Mouse (Mus musculus) heart, adult 2 months (tissue): ENCODE measurements around the gene Kcnj4. TPM values are rescaled to one million over a fixed set of nuclear protein-coding genes. Genes with fewer than 3 reads are reported as not detected.

ENCODE experiments used
- DNase-seq, 2 experiments: peaks; one replicate each; pipeline ENCODE4 v3.0.0; 2021
- H3K27ac ChIP-seq: fragments of 200-600 bp; 2 replicates; pipeline ENCODE4 v1.8.1; 2022
- H3K27me3 ChIP-seq: fragments of 200-500 bp; 2 replicates; pipeline ENCODE4 v1.6.1; 2012; ENCODE audit warnings: mild to moderate bottlenecking, low read length, inconsistent platforms, mixed read lengths; ENCODE audit not compliant: control insufficient read depth, insufficient read depth
- H3K36me3 ChIP-seq: fragments of 200-500 bp; 2 replicates; pipeline ENCODE4 v1.6.1; 2012; ENCODE audit warnings: low read length, inconsistent platforms; ENCODE audit not compliant: control insufficient read depth, insufficient read depth
- H3K4me1 ChIP-seq: fragments of 200-500 bp; 2 replicates; pipeline ENCODE4 v1.6.1; 2011; ENCODE audit warnings: low read length; ENCODE audit not compliant: control insufficient read depth, insufficient read depth
- H3K4me3 ChIP-seq: fragments of 200-600 bp; 2 replicates; pipeline ENCODE4 v1.8.1; 2022
- H3K79me2 ChIP-seq: fragments of 200-500 bp; replicated peaks from 2 replicates; pipeline ENCODE4 v1.6.1; 2012; ENCODE audit warnings: mild to moderate bottlenecking, inconsistent platforms, low read length, moderate library complexity, mixed read lengths; ENCODE audit not compliant: control insufficient read depth, insufficient read depth
- H3K9ac ChIP-seq: fragments of 200-500 bp; 2 replicates; pipeline ENCODE4 v1.6.1; 2012; ENCODE audit warnings: low read depth, mild to moderate bottlenecking, control low read depth, inconsistent platforms, low read length, mixed read lengths
- CTCF ChIP-seq: fragments of 200-600 bp; IDR thresholded peaks from 2 replicates; pipeline ENCODE4 v1.8.1; 2022; ENCODE audit warnings: antibody characterized with exemption, mild to moderate bottlenecking, moderate library complexity
- EP300 ChIP-seq: fragments of 200-500 bp; IDR thresholded peaks from 2 replicates; pipeline ENCODE4 v1.6.1; 2011; ENCODE audit warnings: low read depth, low read length, control low read depth; ENCODE audit not compliant: insufficient read depth
- POLR2A ChIP-seq: fragments of 200-500 bp; IDR thresholded peaks from 2 replicates; pipeline ENCODE4 v1.6.1; 2011; ENCODE audit warnings: mild to moderate bottlenecking, low read depth, low read length, control low read depth; ENCODE audit not compliant: insufficient read depth
- WGBS: fragments of 180-500 bp; shearing (Covaris S2); methylation state at CpG from one replicate; pipeline ENCODE4 v1.1.7; 2018; 5-methylcytosine and 5-hydroxymethylcytosine counted together
- intact Hi-C: fragments of 180-260 bp; cut with DNase I; formaldehyde crosslinking; loops from one replicate; pipeline ENCODE4 v1.15.1; 2025
- polyA plus RNA-seq: library from polyadenylated mRNA; depleted of rRNA; stranded (reverse); fragments of >200 nt; gene quantifications from 2 replicates; pipeline ENCODE4 v1.2.3, GENCODE M21; 2012
- total RNA-seq, 2 experiments: library from RNA; stranded (reverse); gene quantifications; 2 replicates each; pipeline ENCODE4 v1.2.3; 2021

Kcnj4 gene
- total and polyA plus RNA-seq, 3 experiments, result 0.21 to 1.1 (median 0.50) TPM

- intact Hi-C loops, result no loop called here
- H3K4me1 ChIP-seq, result peaks cover 53% of the 10 kb centered on the region
Observed at GRCm38 (mm10) chr15:79439386-79439785, 65.7 kb downstream of the Kcnj4 start.

GRCm38 (mm10) chr15:79438816-79439215, 66.2 kb downstream of the Kcnj4 start:
- WGBS, result 54% methylated on average over 8 of the region's 8 CpGs
- intact Hi-C loops, result no loop called here
- H3K27me3 ChIP-seq, result no peaks in the 10 kb centered on the region
- peak overlapping the region; percentile 67 for H3K27ac ChIP-seq
- DNase-seq, result no peak
- H3K4me1 ChIP-seq, result peaks cover 54% of the 10 kb centered on the region
- H3K4me3 ChIP-seq, result no peak overlapping the region
- H3K9ac ChIP-seq, result peak overlapping the region; percentile 30
- peaks cover 6% of the 10 kb centered on the region for H3K79me2 ChIP-seq
- TF ChIP-seq EP300 (no peak), CTCF (no peak), POLR2A (no peak)
- H3K36me3 ChIP-seq, result peaks cover 30% of the 10 kb centered on the region

More at GRCm38 (mm10) chr15:79439386-79439785, 65.7 kb downstream of the Kcnj4 start:
- DNase-seq, result no peak
- peaks cover 5% of the 10 kb centered on the region for H3K79me2 ChIP-seq
- 56% methylated on average over 4 of the region's 4 CpGs for WGBS
- no peak overlapping the region for H3K4me3 ChIP-seq
- H3K27ac ChIP-seq, result peak overlapping the region; percentile 67; the same call in 1 of the 2 replicates
- H3K27me3 ChIP-seq, result no peaks in the 10 kb centered on the region
- peaks cover 30% of the 10 kb centered on the region for H3K36me3 ChIP-seq
- H3K9ac ChIP-seq, result peak overlapping the region; percentile 28
- no peak for TF ChIP-seq EP300
- TF ChIP-seq POLR2A, result no peak
- no peak for TF ChIP-seq CTCF

- H3K79me2 ChIP-seq, result peaks cover 6% of the 10 kb centered on the region
- whole genome bisulfite sequencing, result 44% methylated on average over 6 of the region's 6 CpGs
- TF ChIP-seq CTCF (no peak), POLR2A (no peak), EP300 (0 out of 2 replicates have a peak, but pooled peaks have one; percentile 5)
- H3K27ac ChIP-seq, result peak overlapping the region; percentile 67
- intact Hi-C loops, result no loop called here
- H3K36me3 ChIP-seq, result peaks cover 30% of the 10 kb centered on the region
- H3K4me1 ChIP-seq, result peaks cover 54% of the 10 kb centered on the region
- no peak overlapping the region for H3K4me3 ChIP-seq
- no peak for DNase-seq
- no peaks in the 10 kb centered on the region for H3K27me3 ChIP-seq
- H3K9ac ChIP-seq, result peak overlapping the region; percentile 30
Observed at GRCm38 (mm10) chr15:79438209-79438810, 66.7 kb downstream of the Kcnj4 start.

- Histone ChIP-seq H3K27ac (peak overlapping the region; percentile 67), H3K27me3 (no peaks in the 10 kb centered on the region), H3K4me1 (peaks cover 60% of the 10 kb centered on the region), H3K9ac (no peak overlapping the region), H3K4me3 (no peak overlapping the region), H3K79me2 (peaks cover 6% of the 10 kb centered on the region), H3K36me3 (peaks cover 30% of the 10 kb centered on the region)
- no peak for DNase-seq
- no peak for TF ChIP-seq CTCF
- TF ChIP-seq EP300, result no peak
- TF ChIP-seq POLR2A, result no peak
- intact Hi-C loops, result no loop called here
- 55% methylated on average over 12 of the region's 12 CpGs for WGBS
Observed at GRCm38 (mm10) chr15:79437541-79438208, 67.4 kb downstream of the Kcnj4 start.

- peaks cover 30% of the 10 kb centered on the region for H3K36me3 ChIP-seq
- 7% methylated on average over 7 of the region's 7 CpGs for WGBS
- peak overlapping the region; percentile 33; the same call in 1 of the 2 replicates for H3K9ac ChIP-seq
Observed at GRCm38 (mm10) chr15:79436481-79436921, 68.5 kb downstream of the Kcnj4 start.

More at GRCm38 (mm10) chr15:79436481-79436921, 68.5 kb downstream of the Kcnj4 start:
- Histone ChIP-seq H3K4me3 (peak overlapping the region; percentile 9; the same call in 1 of the 2 replicates), H3K4me1 (peaks cover 62% of the 10 kb centered on the region), H3K27me3 (no peaks in the 10 kb centered on the region), H3K27ac (peak overlapping the region; percentile 67), H3K79me2 (peaks cover 6% of the 10 kb centered on the region)
- TF ChIP-seq POLR2A (no peak), CTCF (no peak), EP300 (no peak)
- DNase-seq, result peak; percentile 60 to 63
- intact Hi-C loops, result no loop called here
